Mouse (Mus musculus): Measurements from ENCODE around the gene Capn2.

DNA sequence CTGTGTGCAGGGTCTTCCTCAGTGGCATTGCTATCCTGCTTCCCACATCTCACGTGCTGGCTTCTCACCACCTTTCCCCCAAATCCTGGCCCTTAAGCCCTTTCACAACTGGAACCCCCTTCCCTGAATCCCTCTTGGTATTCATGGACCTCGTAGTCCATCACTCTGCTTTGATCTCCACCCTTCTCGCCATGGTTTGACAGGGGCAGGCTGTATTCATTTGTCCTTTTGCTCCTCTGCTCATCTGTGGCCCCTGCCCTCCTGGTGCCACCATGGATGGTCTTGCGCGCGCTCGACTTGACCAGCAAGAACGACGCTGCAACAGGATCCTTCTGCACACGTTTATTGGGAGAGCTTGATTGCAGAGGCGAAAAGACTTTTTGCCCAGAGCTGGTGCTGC, 42.1 kb upstream of the Capn2 start:
- TF ChIP-seq E2F4 (IDR thresholded peaks at IDR 0.05; ENCODE audit: insufficient read depth) (no peak), POLR2A (IDR thresholded peaks at IDR 0.05; ENCODE audit: insufficient read length, low read depth) (no peak), SRF (IDR thresholded peaks at IDR 0.05; ENCODE audit: control insufficient read depth, insufficient read length, low read depth) (no peak), POLR2AphosphoS2 (IDR thresholded peaks at IDR 0.05; ENCODE audit: insufficient read length, low read depth) (no peak), MAX (IDR thresholded peaks at IDR 0.05; ENCODE audit: low read depth) (no peak), USF1 (IDR thresholded peaks at IDR 0.05; ENCODE audit: low read depth) (no peak), TCF12 (IDR thresholded peaks at IDR 0.05; ENCODE audit: insufficient read depth, poor library complexity, severe bottlenecking) (no peak), MYOG (IDR thresholded peaks at IDR 0.05; ENCODE audit: control insufficient read depth in 1 of 3, insufficient read depth in 1 of 3, insufficient read length in 2 of 3, low read depth in 2 of 3) (no peak), MYOD1 (IDR thresholded peaks at IDR 0.05; ENCODE audit: control insufficient read depth in 1 of 3, insufficient read length in 2 of 3, low read depth in 2 of 3) (no peak), CEBPB (IDR thresholded peaks at IDR 0.05; ENCODE audit: insufficient read depth, poor library complexity, severe bottlenecking) (no peak)
